Mouse (Mus musculus) hindbrain, embryonic 16.5 days (tissue): ENCODE data around the gene E030030I06Rik. TPM values are rescaled to one million over a fixed set of nuclear protein-coding genes. Genes with fewer than 3 reads are reported as not detected.
"Not testable (repeated sequence)": the region's sequence is repeated elsewhere in the genome, so short reads cannot be mapped to it uniquely, and the experiment has no call there.

ENCODE experiments used
- ATAC-seq: fragments of 200-750 bp; cut with Nextera tagmentation; 2 replicates; pipeline ENCODE4 v1.8.0; 2017; ENCODE audit warnings: moderate TSS enrichment, moderate library complexity
- H3K27ac ChIP-seq: fragments of 300-500 bp; sonication (generic); 2 replicates; pipeline ENCODE4 v1.5.1; 2014; ENCODE audit warnings: low read depth, mild to moderate bottlenecking, control low read depth, low read length, moderate library complexity
- H3K27me3 ChIP-seq: fragments of 300-500 bp; sonication (generic); replicated peaks from 2 replicates; pipeline ENCODE4 v1.6.1; 2014; ENCODE audit warnings: low read length; ENCODE audit not compliant: control insufficient read depth, insufficient read depth
- H3K36me3 ChIP-seq: fragments of 300-500 bp; sonication (generic); 2 replicates; pipeline ENCODE4 v1.6.1; 2014; ENCODE audit warnings: mild to moderate bottlenecking, low read length, moderate library complexity, mixed read lengths; ENCODE audit not compliant: control insufficient read depth, insufficient read depth
- H3K4me1 ChIP-seq: fragments of 300-500 bp; sonication (generic); 2 replicates; pipeline ENCODE4 v1.6.1; 2014; ENCODE audit warnings: low read depth, low read length; ENCODE audit not compliant: control insufficient read depth, insufficient read depth
- H3K4me2 ChIP-seq: fragments of 300-500 bp; sonication (generic); 2 replicates; pipeline ENCODE4 v1.6.1; 2014; ENCODE audit warnings: mild to moderate bottlenecking, low read length, control low read depth, moderate library complexity
- H3K4me3 ChIP-seq: fragments of 300-500 bp; sonication (generic); 2 replicates; pipeline ENCODE4 v1.5.1; 2014; ENCODE audit warnings: mild to moderate bottlenecking, low read length, control low read depth, moderate library complexity
- H3K9ac ChIP-seq: fragments of 300-500 bp; sonication (generic); 2 replicates; pipeline ENCODE4 v1.6.1; 2014; ENCODE audit warnings: low read depth, mild to moderate bottlenecking, control low read depth, low read length, moderate library complexity
- H3K9me3 ChIP-seq: fragments of 300-500 bp; sonication (generic); 2 replicates; pipeline ENCODE4 v1.6.1; 2014; ENCODE audit warnings: mild to moderate bottlenecking, low read length, moderate library complexity; ENCODE audit not compliant: control insufficient read depth
- WGBS: fragments of 180-500 bp; shearing (Covaris S2); extraction: QIAGEN DNeasy Blood & Tissue Kit; methylation state at CpG from one replicate; pipeline ENCODE4 v1.1.7; 2014; 5-methylcytosine and 5-hydroxymethylcytosine counted together
- polyA plus RNA-seq: library from polyadenylated mRNA; unstranded; fragments of >200 nt; fragmentation: Nextera tagmentation; extraction: Ambion mirVana; gene quantifications from 2 replicates; pipeline ENCODE4 v1.2.1, GENCODE M21; 2015

The E030030I06Rik gene
- polyA plus RNA-seq, 1 experiment from 2014 or later = 2.0 TPM

DNA sequence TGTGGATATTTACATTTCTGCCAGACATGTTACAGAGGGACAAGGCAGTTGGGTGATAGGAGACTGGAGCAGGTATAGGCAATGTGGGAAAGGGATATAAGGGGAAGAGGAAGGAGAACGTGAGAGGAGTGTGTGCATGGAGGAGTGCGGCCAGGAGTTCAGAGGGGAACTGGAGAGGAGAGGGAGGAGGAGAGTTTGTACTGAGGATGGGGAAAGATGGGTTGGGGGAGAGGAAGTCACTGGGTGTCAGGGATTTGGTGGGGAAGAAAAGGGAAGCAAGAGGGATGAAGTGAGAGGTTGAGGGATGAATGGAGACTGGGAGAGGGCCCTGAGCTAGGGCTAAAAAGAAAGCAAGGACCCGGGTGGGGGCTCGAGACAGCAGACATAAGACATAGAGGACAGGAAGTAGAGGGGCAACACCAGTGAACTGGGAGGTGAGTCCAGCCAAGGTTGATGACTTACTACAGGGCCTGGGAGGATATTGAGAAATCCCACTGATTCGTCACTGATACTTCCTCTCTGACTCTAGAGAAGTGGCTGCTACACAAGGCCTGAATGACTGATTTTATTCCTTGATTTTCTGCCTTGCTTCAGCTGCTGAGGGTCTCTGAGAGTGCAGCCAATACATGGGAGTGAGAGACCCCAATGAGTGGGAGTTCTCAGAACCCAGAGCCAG, 16.4 kb upstream of the E030030I06Rik start:
- ATAC-seq, H3K4me2 ChIP-seq, H3K4me3 ChIP-seq, H3K27me3 ChIP-seq, H3K36me3 ChIP-seq, H3K27ac ChIP-seq, H3K4me1 ChIP-seq, H3K9ac ChIP-seq, H3K9me3 ChIP-seq: not testable (repeated sequence)
- 71% methylated on average over 4 of the region's 5 CpGs for WGBS

GRCm38 (mm10) chr10:22163705-22164583, 14.9 kb upstream of the E030030I06Rik start:
- not testable (repeated sequence) for H3K9ac ChIP-seq, H3K27me3 ChIP-seq, H3K36me3 ChIP-seq, H3K4me1 ChIP-seq, H3K27ac ChIP-seq, H3K4me3 ChIP-seq, H3K9me3 ChIP-seq
- peak; percentile 79 for ATAC-seq
- H3K4me2 ChIP-seq = peak overlapping the region; percentile 43
- WGBS = 42% methylated on average over 12 of the region's 16 CpGs

DNA sequence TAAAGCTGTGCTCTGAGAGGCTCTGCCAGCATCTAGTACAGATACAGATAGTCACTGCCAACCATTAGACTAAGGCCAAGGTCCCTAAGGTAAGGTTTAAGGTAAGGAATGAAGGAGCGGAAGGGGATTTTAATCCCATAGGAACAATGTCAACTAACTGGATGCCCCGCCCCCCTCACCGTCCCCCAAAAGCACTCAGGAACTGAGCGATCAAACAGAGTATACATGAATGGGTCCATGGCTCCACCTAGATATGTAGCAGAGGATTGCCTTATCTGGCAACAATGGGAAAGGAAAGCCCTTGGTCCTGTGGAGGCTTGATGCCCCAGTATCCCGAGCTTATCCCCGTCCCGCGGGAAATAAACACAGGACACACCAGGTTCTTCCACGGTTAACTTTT, 14.2 kb upstream of the E030030I06Rik start:
- H3K36me3 ChIP-seq, H3K27me3 ChIP-seq, H3K9me3 ChIP-seq, H3K4me1 ChIP-seq, H3K9ac ChIP-seq, H3K27ac ChIP-seq, H3K4me3 ChIP-seq: not testable (repeated sequence)
- ATAC-seq = peak; percentile 43; the same call in 1 of the 2 replicates
- peak overlapping the region; percentile 43 for H3K4me2 ChIP-seq
- 8% methylated on average over 9 of the region's 9 CpGs for WGBS

- no peak overlapping the region for H3K4me2 ChIP-seq
- H3K27me3 ChIP-seq = peaks cover 29% of the 10 kb centered on the region
- ATAC-seq = no peak
- 5% methylated on average over 21 of the region's 23 CpGs for WGBS
- no peak overlapping the region for H3K4me3 ChIP-seq
- H3K9me3 ChIP-seq = no peaks in the 10 kb centered on the region
- no peak overlapping the region for H3K27ac ChIP-seq
- peaks cover 4% of the 10 kb centered on the region; the same call in 1 of the 2 replicates for H3K4me1 ChIP-seq
- H3K9ac ChIP-seq = no peak overlapping the region
- H3K36me3 ChIP-seq = no peaks in the 10 kb centered on the region
These were observed 10.6 kb upstream of the E030030I06Rik start for GRCm38 (mm10) chr10:22159581-22160140.

GRCm38 (mm10) chr10:22159131-22159561, 10.1 kb upstream of the E030030I06Rik start:
- 0% methylated on average over 24 of the region's 24 CpGs for WGBS
- no peak for ATAC-seq
- no peak overlapping the region for H3K9ac ChIP-seq

DNA sequence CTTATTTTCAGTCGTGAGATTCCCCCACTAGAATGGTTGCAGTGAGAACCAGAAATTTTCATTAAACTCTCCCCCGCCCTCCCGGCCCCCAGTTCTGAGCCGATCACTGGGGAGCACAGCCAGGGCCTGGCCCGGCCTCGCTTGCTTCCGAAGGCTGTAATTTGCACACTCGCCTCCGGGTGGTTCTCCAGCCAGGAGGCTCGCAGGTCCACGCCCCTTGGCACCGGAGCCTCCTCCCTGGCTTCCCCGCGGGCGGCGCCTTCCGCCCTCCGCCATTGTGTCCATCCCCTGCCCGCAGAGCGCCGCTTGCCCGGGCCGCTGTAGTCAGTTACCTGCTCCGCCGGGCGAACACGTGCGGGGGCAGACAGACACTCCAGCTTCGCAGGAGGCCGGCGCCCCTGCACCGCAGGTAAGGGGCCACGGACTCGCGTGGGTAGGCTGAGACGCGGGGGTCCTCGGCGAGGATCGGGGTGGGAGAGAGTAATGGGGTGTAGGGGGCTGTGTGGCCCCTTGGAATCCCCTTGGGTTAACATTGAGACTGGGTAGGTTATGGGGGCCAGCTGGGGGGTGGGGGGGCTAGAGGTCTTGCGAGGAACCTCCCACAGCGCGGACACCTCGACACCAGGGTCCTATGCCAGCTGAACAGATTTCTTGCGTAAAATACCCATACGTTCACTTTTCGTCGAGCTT, 9.4 kb upstream of the E030030I06Rik start, which contains the start of the genes Raet1e and H60b:
TSS of gene Raet1e (plus strand) at position 260 of the 690 bp plus-strand sequence.
TSS of gene H60b (plus strand) at position 277 of the 690 bp plus-strand sequence.
- peaks cover 29% of the 10 kb centered on the region for H3K27me3 ChIP-seq

More at GRCm38 (mm10) chr10:22159131-22159561, 10.1 kb upstream of the E030030I06Rik start:
- peaks cover 4% of the 10 kb centered on the region; the same call in 1 of the 2 replicates for H3K4me1 ChIP-seq
- H3K9me3 ChIP-seq = no peaks in the 10 kb centered on the region
- no peak overlapping the region for H3K27ac ChIP-seq
- peak overlapping the region; percentile 7 for H3K4me2 ChIP-seq
- H3K4me3 ChIP-seq = no peak overlapping the region
- H3K27me3 ChIP-seq = peaks cover 29% of the 10 kb centered on the region
- H3K36me3 ChIP-seq = no peaks in the 10 kb centered on the region

DNA sequence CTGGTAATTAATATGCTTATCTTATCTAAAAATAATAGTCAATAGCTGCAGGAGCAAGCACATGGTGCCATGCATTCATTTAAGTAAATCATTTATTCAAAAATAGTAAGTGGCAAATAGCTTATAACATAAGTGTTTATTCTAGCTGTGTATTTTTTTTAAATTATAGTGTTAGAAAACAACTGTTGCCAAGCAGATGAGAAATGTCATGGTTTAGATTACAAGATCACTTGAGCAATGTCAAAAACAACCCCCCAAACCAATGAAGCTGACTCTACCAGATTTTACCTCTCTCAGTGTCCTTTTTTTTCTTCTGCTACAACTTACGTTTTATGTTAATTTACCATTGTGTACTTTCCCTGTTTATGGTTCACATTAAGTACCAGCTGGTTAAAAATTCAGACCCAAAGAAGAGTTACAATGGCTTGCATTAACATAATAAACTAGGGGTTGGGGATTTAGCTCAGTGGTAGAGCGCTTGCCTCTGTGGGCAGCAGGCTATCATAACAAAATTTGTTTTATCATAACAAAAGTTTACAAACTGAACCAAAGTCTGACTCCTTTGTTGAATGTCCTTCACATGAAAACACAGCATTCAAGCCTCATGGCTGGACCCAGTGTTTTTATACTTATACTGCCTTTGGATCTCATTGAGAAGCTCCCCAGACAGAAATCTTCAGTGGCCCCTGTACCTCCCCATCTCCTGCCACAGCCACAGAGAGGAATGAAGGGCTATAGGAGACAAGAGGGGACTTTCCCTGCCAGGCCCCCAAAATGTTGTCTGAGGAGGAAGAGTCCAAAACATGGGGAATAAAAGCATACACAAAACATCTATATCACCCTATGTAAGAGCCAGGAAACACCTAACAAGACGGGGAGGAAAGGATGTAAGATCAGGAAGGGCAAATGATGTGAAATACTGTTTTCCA, 6.1 kb upstream of the E030030I06Rik start:
- no peak for ATAC-seq
- no peak overlapping the region for H3K27ac ChIP-seq
- 9% methylated on average over 3 of the region's 3 CpGs for WGBS

More for the DNA sequence above, 9.4 kb upstream of the E030030I06Rik start, which contains the start of the genes Raet1e and H60b:
- not testable (repeated sequence) for H3K4me1 ChIP-seq, H3K36me3 ChIP-seq, H3K9me3 ChIP-seq, H3K27ac ChIP-seq, H3K9ac ChIP-seq
- Histone ChIP-seq H3K4me3 (peak within 1 kb of the TSS; percentile 32), H3K4me2 (peak within 1 kb of the TSS; percentile 50)
- WGBS = under 1% methylated on average over 46 of the region's 48 CpGs
- ATAC-seq = peak; percentile 73

DNA sequence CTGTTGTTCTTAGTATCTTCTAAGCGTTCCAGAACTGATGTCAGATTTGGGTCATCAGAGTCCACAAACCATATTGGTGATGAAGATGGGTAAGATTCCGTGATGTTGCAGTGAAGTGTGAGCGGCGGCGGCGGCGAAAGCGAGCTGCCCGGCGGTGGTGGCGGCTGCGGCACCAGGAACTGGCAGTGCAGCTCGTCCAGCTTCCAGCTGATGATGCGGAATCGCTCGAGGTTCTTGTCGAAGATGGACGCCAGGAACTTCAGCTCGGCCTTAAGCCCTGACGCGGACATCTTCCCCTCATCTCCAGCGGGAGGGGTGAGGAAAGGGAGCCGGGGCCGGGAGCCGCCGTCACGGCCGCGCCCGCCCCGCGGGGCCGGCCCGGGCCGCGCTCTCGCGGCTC, 5.1 kb upstream of the E030030I06Rik start:
- not testable (repeated sequence) for H3K9ac ChIP-seq, H3K4me1 ChIP-seq, H3K27ac ChIP-seq, ATAC-seq, H3K36me3 ChIP-seq, H3K9me3 ChIP-seq
- Histone ChIP-seq H3K4me3 (peak overlapping the region; percentile 32), H3K4me2 (peak overlapping the region; percentile 55), H3K27me3 (peaks cover 30% of the 10 kb centered on the region)
- under 1% methylated on average over 36 of the region's 38 CpGs for WGBS

More for the DNA sequence above, 6.1 kb upstream of the E030030I06Rik start:
- peaks cover 4% of the 10 kb centered on the region; the same call in 1 of the 2 replicates for H3K4me1 ChIP-seq
- no peaks in the 10 kb centered on the region for H3K36me3 ChIP-seq
- H3K27me3 ChIP-seq = peaks cover 32% of the 10 kb centered on the region
- no peak overlapping the region for H3K9ac ChIP-seq
- H3K4me2 ChIP-seq = no peak overlapping the region
- H3K9me3 ChIP-seq = no peaks in the 10 kb centered on the region
- H3K4me3 ChIP-seq = no peak overlapping the region
